In genomic region chr4:55231522-55231921, GRCm38 (mm10) we compare ENCODE assay signal across 8 mouse cellular contexts.
DNase-seq lines count a peak whose midpoint lies in the region.

No protein-coding gene starts in this region.

- DNase-seq in heart, postnatal 4 days: peak; percentile 33
- no peak for DNase-seq in heart, adult 8-10 months (ENCODE audit: low spot score)
- peak; percentile 13 for DNase-seq in 416B (ENCODE audit: low read depth)
- peak; percentile 55 for DNase-seq in NIH3T3 (ENCODE audit: low read depth)
- peak; percentile 36 for DNase-seq in forelimb bud, embryonic 11.5 days (ENCODE audit: low read depth, low spot score)
- DNase-seq in thymus, postnatal 14 days: peak; percentile 20
- DNase-seq in right cerebral cortex, postnatal 14 days: no peak
- no peak for DNase-seq in layer of hippocampus, adult 8-10 months (ENCODE audit: low spot score in 2 of 2)

Comparison
In these comparisons a context has a peak if more than half of its experiments do, and no peak if none do; other contexts are left out.
1. DNase-seq: peak in heart, postnatal 4 days (single experiment), 416B (single experiment), NIH3T3 (single experiment), forelimb bud, embryonic 11.5 days (single experiment) and thymus, postnatal 14 days (single experiment); none in heart, adult 8-10 months (single experiment), right cerebral cortex, postnatal 14 days (single experiment) and layer of hippocampus, adult 8-10 months (0 of 2).